Mouse (Mus musculus) intestine, postnatal 0 days (tissue): ENCODE data around the gene Thrap3. TPM values are rescaled to one million over a fixed set of nuclear protein-coding genes. Genes with fewer than 3 reads are reported as not detected.
A peak's percentile ranks its signal among the peaks of the same experiment; 100 is the strongest.

ENCODE experiments used
- ATAC-seq: fragments of 200-750 bp; cut with Nextera tagmentation; 2 replicates; pipeline ENCODE4 v1.8.0; 2017; ENCODE audit warnings: mild to moderate bottlenecking, moderate TSS enrichment, moderate library complexity
- H3K27ac ChIP-seq: fragments of 300-500 bp; sonication (generic); 2 replicates; pipeline ENCODE4 v1.5.1; 2014; ENCODE audit warnings: mild to moderate bottlenecking, low read depth, low read length, moderate library complexity
- H3K27me3 ChIP-seq: fragments of 300-500 bp; sonication (generic); replicated peaks from 2 replicates; pipeline ENCODE4 v1.6.1; 2014; ENCODE audit warnings: low read length, mixed read lengths; ENCODE audit not compliant: control insufficient read depth, insufficient read depth
- H3K36me3 ChIP-seq: fragments of 300-500 bp; sonication (generic); 2 replicates; pipeline ENCODE4 v1.6.1; 2014; ENCODE audit warnings: mild to moderate bottlenecking, moderate library complexity; ENCODE audit not compliant: control insufficient read depth, insufficient read depth
- H3K4me1 ChIP-seq: fragments of 300-500 bp; sonication (generic); replicated peaks from 2 replicates; pipeline ENCODE4 v1.6.1; 2014; ENCODE audit warnings: antibody characterized with exemption, low read length, mixed read lengths; ENCODE audit not compliant: control insufficient read depth, insufficient read depth
- H3K4me2 ChIP-seq: fragments of 300-500 bp; sonication (generic); replicated peaks from 2 replicates; pipeline ENCODE4 v1.6.1; 2014; ENCODE audit warnings: low read depth, mild to moderate bottlenecking, moderate library complexity
- H3K4me3 ChIP-seq: fragments of 300-500 bp; sonication (generic); 2 replicates; pipeline ENCODE4 v1.5.1; 2014; ENCODE audit warnings: low read depth, low read length
- H3K9ac ChIP-seq: fragments of 300-500 bp; sonication (generic); 2 replicates; pipeline ENCODE4 v1.6.1; 2014; ENCODE audit warnings: mild to moderate bottlenecking, low read depth, low read length
- H3K9me3 ChIP-seq: fragments of 300-500 bp; sonication (generic); 2 replicates; pipeline ENCODE4 v1.6.1; 2016; ENCODE audit warnings: mixed run types; ENCODE audit not compliant: control insufficient read depth
- CTCF ChIP-seq: sonication (generic); IDR thresholded peaks from 2 replicates; pipeline ENCODE4 v1.5.1; 2016; ENCODE audit warnings: low read depth, mild to moderate bottlenecking, control low read depth, antibody characterized with exemption, moderate library complexity
- WGBS: fragments of 180-500 bp; shearing (Covaris S2); extraction: QIAGEN DNeasy Blood & Tissue Kit; methylation state at CpG from one replicate; pipeline ENCODE4 v1.1.7; 2014; 5-methylcytosine and 5-hydroxymethylcytosine counted together
- polyA plus RNA-seq: library from polyadenylated mRNA; unstranded; fragments of >200 nt; fragmentation: Nextera tagmentation; extraction: Ambion mirVana; gene quantifications from 2 replicates; pipeline ENCODE4 v1.2.1, GENCODE M21; 2015

The Thrap3 gene
- polyA plus RNA-seq, 1 experiment from 2014 or later = 56.7 TPM

GRCm38 (mm10) chr4:126234496-126235175 lies 32.1 kb upstream of the Thrap3 start:
- Histone ChIP-seq H3K9me3 (no peaks in the 10 kb centered on the region), H3K36me3 (peaks cover 66% of the 10 kb centered on the region; the same call in 1 of the 2 replicates), H3K27me3 (no peaks in the 10 kb centered on the region), H3K4me3 (no peak overlapping the region), H3K4me1 (no peaks in the 10 kb centered on the region), H3K27ac (0 out of 2 replicates have a peak overlapping the region, but pooled peaks have one; percentile 7), H3K4me2 (no peak overlapping the region), H3K9ac (no peak overlapping the region)
- 88% methylated on average over 18 of the region's 18 CpGs for WGBS
- ATAC-seq = no peak
- no peak for TF ChIP-seq CTCF

GRCm38 (mm10) chr4:126233676-126234308 lies 31.2 kb upstream of the Thrap3 start:
- no peak for ATAC-seq
- peak overlapping the region; percentile 28; the same call in 1 of the 2 replicates for H3K27ac ChIP-seq
- H3K9me3 ChIP-seq = no peaks in the 10 kb centered on the region
- TF ChIP-seq CTCF = no peak
- no peaks in the 10 kb centered on the region for H3K27me3 ChIP-seq
- H3K4me3 ChIP-seq = no peak overlapping the region
- WGBS = 81% methylated on average over 29 of the region's 29 CpGs
- H3K4me1 ChIP-seq = no peaks in the 10 kb centered on the region
- no peak overlapping the region for H3K9ac ChIP-seq
- H3K4me2 ChIP-seq = no peak overlapping the region
- peaks cover 58% of the 10 kb centered on the region; the same call in 1 of the 2 replicates for H3K36me3 ChIP-seq

- Histone ChIP-seq H3K27ac (no peak overlapping the region; the same call in 1 of the 2 replicates), H3K4me1 (no peaks in the 10 kb centered on the region), H3K4me3 (no peak overlapping the region), H3K27me3 (no peaks in the 10 kb centered on the region), H3K4me2 (no peak overlapping the region), H3K9ac (no peak overlapping the region), H3K9me3 (no peaks in the 10 kb centered on the region), H3K36me3 (peaks cover 31% of the 10 kb centered on the region; the same call in 1 of the 2 replicates)
- ATAC-seq = no peak
- no peak for TF ChIP-seq CTCF
- WGBS = 54% methylated on average over 7 of the region's 7 CpGs
Measured at GRCm38 (mm10) chr4:126229900-126230299, 27.3 kb upstream of the Thrap3 start.

GRCm38 (mm10) chr4:126228144-126228543 lies 25.6 kb upstream of the Thrap3 start:
- peaks cover 14% of the 10 kb centered on the region; the same call in 1 of the 2 replicates for H3K36me3 ChIP-seq
- no peak overlapping the region for H3K27ac ChIP-seq
- no peak for TF ChIP-seq CTCF

GRCm38 (mm10) chr4:126227077-126227761 lies 24.7 kb upstream of the Thrap3 start:
- Histone ChIP-seq H3K36me3 (peaks cover 4% of the 10 kb centered on the region; the same call in 1 of the 2 replicates), H3K9me3 (no peaks in the 10 kb centered on the region), H3K27me3 (no peaks in the 10 kb centered on the region), H3K9ac (peak overlapping the region; percentile 32), H3K4me3 (peak overlapping the region; percentile 35), H3K4me2 (peak overlapping the region; percentile 70), H3K4me1 (no peaks in the 10 kb centered on the region), H3K27ac (peak overlapping the region; percentile 29; the same call in 1 of the 2 replicates)
- TF ChIP-seq CTCF = peak; percentile 97
- 6% methylated on average over 18 of the region's 18 CpGs for WGBS
- peak; percentile 78 for ATAC-seq

More at GRCm38 (mm10) chr4:126228144-126228543, 25.6 kb upstream of the Thrap3 start:
- Histone ChIP-seq H3K27me3 (no peaks in the 10 kb centered on the region), H3K4me2 (no peak overlapping the region), H3K4me3 (no peak overlapping the region), H3K4me1 (no peaks in the 10 kb centered on the region), H3K9ac (no peak overlapping the region), H3K9me3 (no peaks in the 10 kb centered on the region)
- 31% methylated on average over 5 of the region's 5 CpGs for WGBS
- ATAC-seq = no peak

GRCm38 (mm10) chr4:126226640-126227039 lies 24.1 kb upstream of the Thrap3 start:
- H3K4me2 ChIP-seq = peak overlapping the region; percentile 70
- no peaks in the 10 kb centered on the region for H3K9me3 ChIP-seq
- H3K4me1 ChIP-seq = no peaks in the 10 kb centered on the region
- H3K27me3 ChIP-seq = no peaks in the 10 kb centered on the region
- no peak for TF ChIP-seq CTCF
- no peak overlapping the region for H3K9ac ChIP-seq
- H3K36me3 ChIP-seq = no peaks in the 10 kb centered on the region; the same call in 1 of the 2 replicates
- WGBS = 52% methylated on average over 12 of the region's 12 CpGs
- no peak for ATAC-seq
- H3K27ac ChIP-seq = no peak overlapping the region
- H3K4me3 ChIP-seq = no peak overlapping the region; the same call in 1 of the 2 replicates
